Mouse (Mus musculus) left cerebral cortex, adult 18-20 months (tissue): ENCODE data around the gene Vwa3a. TPM values are rescaled to one million over a fixed set of nuclear protein-coding genes. Genes with fewer than 3 reads are reported as not detected.

Experiments used
- DNase-seq, 2 experiments: peaks; one replicate each; pipeline ENCODE4 v3.0.0; 2021 to 2022; ENCODE audit warnings: low spot score in 2 of 2, mixed read lengths in 1 of 2
- total RNA-seq, 2 experiments: library from RNA; stranded (reverse); gene quantifications; 2 replicates each; pipeline ENCODE4 v1.2.3; 2021

Gene Vwa3a
- total RNA-seq, 2 experiments from 2014 or later = 12.3 to 14.1 TPM

- peak; percentile 96 to 99 for DNase-seq
These were observed 96.6 kb downstream of the Vwa3a start for GRCm38 (mm10) chr7:120835449-120836359.

GRCm38 (mm10) chr7:120836361-120836760 is 97.2 kb downstream of the Vwa3a start:
- no peak for DNase-seq

- no peak for DNase-seq
These were observed 99.5 kb downstream of the Vwa3a start for GRCm38 (mm10) chr7:120838436-120839160.

GRCm38 (mm10) chr7:120839786-120840185 is 100.7 kb downstream of the Vwa3a start:
- no peak for DNase-seq

GRCm38 (mm10) chr7:120842345-120843036 is 103.4 kb downstream of the Vwa3a start, which contains the start of gene Eef2k:
Gene Eef2k, plus strand, starts transcription at chr7:120842831.
- peak; percentile 81 to 90 for DNase-seq

- DNase-seq = peak; percentile 87 to 88
These were observed 104.0 kb downstream of the Vwa3a start for GRCm38 (mm10) chr7:120843037-120843621.

GRCm38 (mm10) chr7:120843852-120844435 is 104.8 kb downstream of the Vwa3a start:
- DNase-seq = no peak

GRCm38 (mm10) chr7:120844689-120845088 is 105.6 kb downstream of the Vwa3a start:
- DNase-seq = no peak

GRCm38 (mm10) chr7:120848831-120849512 is 109.9 kb downstream of the Vwa3a start:
- DNase-seq = no peak

GRCm38 (mm10) chr7:120850165-120850564 is 111.0 kb downstream of the Vwa3a start:
- DNase-seq = no peak

Other genes starting within 250 kb of the Vwa3a start
- gene Uqcrc2, start 104.1 kb upstream of the Vwa3a start, total RNA-seq = 100 to 1,000 TPM; 243 to 247 TPM
- gene Pdzd9, start 69.0 kb upstream of the Vwa3a start, total RNA-seq = not detected
- 10 to 100 TPM; 72.0 to 76.6 TPM for gene Mosmo, start 61.7 kb upstream of the Vwa3a start, total RNA-seq
- gene Gm5737, start 73.0 kb downstream of the Vwa3a start, total RNA-seq = not detected
- gene Eef2k, start 103.5 kb downstream of the Vwa3a start, total RNA-seq = 10 to 100 TPM; 29.2 to 30.4 TPM
- 10 to 100 TPM; 27.0 to 27.4 TPM for gene Polr3e, start 178.4 kb downstream of the Vwa3a start, total RNA-seq
- 10 to 100 TPM in 1 of 2 experiments, 1 to 10 TPM in 1; 9.0 to 11.4 TPM for gene Cdr2, start 243.0 kb downstream of the Vwa3a start, total RNA-seq
- gene Mfsd13b, start 243.2 kb downstream of the Vwa3a start, total RNA-seq = under 1 TPM; 0.21 to 0.46 TPM